Mouse (Mus musculus): ENCODE measurements around the gene Phf2. TPM values are rescaled to one million over a fixed set of nuclear protein-coding genes. Genes with fewer than 3 reads are reported as not detected.

Gene Phf2
- polyA plus RNA-seq (2015; fragmentation: Nextera tagmentation; extraction: Ambion mirVana), result 3.6 and 4.3 TPM in 2 replicates

DNA sequence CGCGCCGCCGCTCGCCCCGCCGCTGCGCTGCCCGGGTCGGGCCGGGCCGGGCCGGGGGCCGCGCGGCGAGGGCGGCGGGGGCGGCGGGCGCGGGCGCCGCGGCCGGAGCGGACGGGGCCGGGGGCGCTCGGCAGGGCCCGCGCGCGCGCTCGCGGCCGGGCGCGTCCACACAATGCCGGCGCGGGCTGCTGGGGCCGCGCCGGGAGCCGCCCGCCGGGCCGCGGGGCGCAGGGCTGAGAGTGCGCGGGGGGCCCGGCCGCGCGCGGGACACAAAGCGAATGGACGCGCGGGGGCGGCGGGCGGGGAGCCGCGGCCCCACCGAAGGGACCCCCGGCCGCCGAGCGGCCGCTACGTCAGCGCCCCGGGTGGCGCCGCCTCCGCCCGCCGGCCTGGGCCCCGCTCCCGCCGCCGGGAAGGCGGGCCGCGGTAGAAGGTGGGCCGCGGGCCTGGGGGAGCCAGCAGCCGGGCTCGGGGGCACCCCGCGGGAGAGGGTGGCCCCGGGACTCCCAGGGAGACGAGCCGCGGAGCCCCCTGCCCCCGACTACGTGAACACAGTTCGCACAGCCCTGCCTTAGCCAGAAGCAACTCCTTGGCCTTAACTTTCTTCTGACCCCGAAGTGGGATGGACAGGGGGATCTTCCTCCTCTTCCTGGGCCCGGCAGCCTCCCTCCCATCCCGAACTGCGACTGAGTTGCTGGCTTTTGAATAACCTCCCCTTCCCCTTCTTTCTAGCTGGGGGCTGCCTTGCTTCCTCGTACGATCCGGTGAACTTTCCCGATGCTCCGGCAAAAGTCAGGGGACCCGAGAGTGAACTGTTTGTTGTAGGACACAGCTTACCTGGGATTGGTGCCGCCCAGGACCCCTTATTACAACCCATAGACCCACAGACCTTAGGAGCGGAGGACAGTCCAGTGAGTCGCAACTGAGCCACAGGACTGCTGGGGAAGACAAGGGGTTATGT, at the start of gene Phf2:
TSS of gene Phf2 (minus strand) at position 349 of the 961 bp plus-strand sequence.
- H3K27ac ChIP-seq (replicated peaks), result peak within 1 kb of the TSS; percentile 86
- peaks cover 73% of the 10 kb centered on the region for H3K4me1 ChIP-seq
- no peaks in the 10 kb centered on the region for H3K27me3 ChIP-seq (replicated peaks)
- peak within 1 kb of the TSS; percentile 99 for H3K9ac ChIP-seq
- no peaks in the 10 kb centered on the region for H3K9me3 ChIP-seq
- H3K4me3 ChIP-seq, result peak within 1 kb of the TSS; percentile 94
- peaks cover 3% of the 10 kb centered on the region; the same call in 1 of the 2 replicates for H3K36me3 ChIP-seq
- peak within 1 kb of the TSS; percentile 90 for H3K4me2 ChIP-seq
- ATAC-seq (ENCODE audit: extremely low read depth, insufficient number of reproducible peaks, low FRiP score, low TSS enrichment), result peak; percentile 34; the same call in 1 of the 2 replicates
- WGBS, result under 1% methylated on average over 47 of the region's 117 CpGs

DNA sequence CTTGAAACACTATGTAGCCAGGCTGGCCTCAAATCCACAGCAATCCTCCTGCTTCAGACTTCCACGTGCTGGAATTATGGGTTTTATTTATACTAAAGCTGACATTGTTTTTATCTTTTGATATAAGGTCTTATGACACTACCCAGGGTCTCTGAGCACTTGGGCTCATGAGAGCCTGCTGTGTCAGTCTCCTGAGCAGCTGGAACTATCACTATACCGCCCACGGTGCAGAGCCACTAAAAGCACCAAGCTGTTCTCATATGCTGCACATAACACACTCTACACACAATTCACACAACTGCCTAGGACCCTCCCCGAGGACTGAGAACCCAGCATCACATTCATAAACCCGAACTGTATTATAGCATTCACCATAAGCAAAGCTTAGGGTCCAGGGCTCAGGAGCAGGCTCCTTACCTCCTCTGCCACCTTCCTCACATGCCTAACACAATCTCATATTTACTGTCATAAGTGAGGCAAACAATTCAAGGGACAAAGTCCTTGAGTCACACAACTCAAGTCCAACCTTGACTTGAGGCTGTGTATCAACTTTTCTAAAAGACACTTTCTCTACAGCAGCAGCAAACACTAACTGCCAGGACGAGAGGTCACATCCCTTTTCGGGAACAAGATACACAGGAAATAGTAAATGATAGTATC, 49.0 kb upstream of the Phf2 start:
- no peak for ATAC-seq (ENCODE audit: extremely low read depth, insufficient number of reproducible peaks, low FRiP score, low TSS enrichment)
- peaks cover 81% of the 10 kb centered on the region for H3K36me3 ChIP-seq

DNA sequence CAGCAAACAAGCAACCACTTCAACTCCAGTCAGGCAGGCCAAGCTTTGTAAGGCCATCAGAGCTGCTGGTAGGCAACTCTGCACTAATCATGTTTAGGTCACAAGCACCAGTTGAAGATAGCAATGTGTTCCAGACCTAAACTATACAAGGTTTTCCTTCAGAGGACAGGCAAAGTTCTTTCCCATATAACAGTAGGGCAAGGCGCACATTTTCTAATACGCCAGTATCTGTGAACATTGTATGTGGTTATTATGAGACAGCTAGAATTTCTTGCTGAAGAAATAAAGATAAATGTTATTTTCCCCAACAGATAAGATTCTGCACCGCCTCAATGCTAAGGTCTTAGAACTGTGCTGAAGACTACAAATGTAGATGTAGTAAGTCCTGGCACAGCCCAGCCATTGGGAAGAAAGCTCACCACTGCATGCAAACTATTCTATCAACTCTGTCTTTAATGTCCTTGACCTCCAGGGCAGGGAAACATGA, 46.2 kb upstream of the Phf2 start:
- Histone ChIP-seq H3K4me3 (no peak overlapping the region), H3K27ac (replicated peaks) (no peak overlapping the region), H3K9me3 (no peaks in the 10 kb centered on the region), H3K4me1 (peaks cover 43% of the 10 kb centered on the region), H3K27me3 (replicated peaks) (no peaks in the 10 kb centered on the region), H3K36me3 (peaks cover 90% of the 10 kb centered on the region), H3K9ac (no peak overlapping the region), H3K4me2 (no peak overlapping the region)
- 94% methylated on average over 3 of the region's 3 CpGs for WGBS
- ATAC-seq (ENCODE audit: extremely low read depth, insufficient number of reproducible peaks, low FRiP score, low TSS enrichment), result no peak

More for the DNA sequence above, 49.0 kb upstream of the Phf2 start:
- no peaks in the 10 kb centered on the region for H3K9me3 ChIP-seq
- peaks cover 50% of the 10 kb centered on the region for H3K4me1 ChIP-seq
- H3K4me3 ChIP-seq, result no peak overlapping the region
- H3K27me3 ChIP-seq (replicated peaks), result no peaks in the 10 kb centered on the region
- H3K4me2 ChIP-seq, result no peak overlapping the region
- H3K27ac ChIP-seq (replicated peaks), result no peak overlapping the region
- H3K9ac ChIP-seq, result no peak overlapping the region
- 71% methylated on average over 7 of the region's 7 CpGs for WGBS

DNA sequence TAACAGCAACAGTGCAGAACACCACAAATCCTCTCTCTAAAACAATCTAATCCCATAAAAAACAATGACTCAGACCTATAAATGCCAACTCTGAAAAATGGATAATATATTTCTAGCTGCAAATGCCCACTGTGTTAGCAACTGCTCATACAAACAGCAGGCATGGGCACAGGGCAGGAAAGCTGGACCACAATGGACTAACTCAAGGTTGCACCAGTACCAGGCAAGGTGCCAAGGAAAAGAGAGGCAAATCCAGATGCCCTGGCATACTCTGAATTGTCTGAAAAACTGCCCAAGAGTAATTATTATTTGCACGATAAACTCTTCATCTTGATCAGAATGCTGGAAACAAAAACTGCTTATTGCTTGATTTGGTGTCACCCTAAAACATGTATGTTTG, 42.8 kb upstream of the Phf2 start:
- Histone ChIP-seq H3K4me2 (no peak overlapping the region), H3K9ac (no peak overlapping the region), H3K4me3 (no peak overlapping the region), H3K9me3 (no peaks in the 10 kb centered on the region), H3K27me3 (replicated peaks) (no peaks in the 10 kb centered on the region), H3K4me1 (peaks cover 27% of the 10 kb centered on the region), H3K36me3 (peaks cover 86% of the 10 kb centered on the region), H3K27ac (replicated peaks) (no peak overlapping the region)
- ATAC-seq (ENCODE audit: extremely low read depth, insufficient number of reproducible peaks, low FRiP score, low TSS enrichment), result no peak
- WGBS, result 88% methylated on average over 1 of the region's 1 CpGs

DNA sequence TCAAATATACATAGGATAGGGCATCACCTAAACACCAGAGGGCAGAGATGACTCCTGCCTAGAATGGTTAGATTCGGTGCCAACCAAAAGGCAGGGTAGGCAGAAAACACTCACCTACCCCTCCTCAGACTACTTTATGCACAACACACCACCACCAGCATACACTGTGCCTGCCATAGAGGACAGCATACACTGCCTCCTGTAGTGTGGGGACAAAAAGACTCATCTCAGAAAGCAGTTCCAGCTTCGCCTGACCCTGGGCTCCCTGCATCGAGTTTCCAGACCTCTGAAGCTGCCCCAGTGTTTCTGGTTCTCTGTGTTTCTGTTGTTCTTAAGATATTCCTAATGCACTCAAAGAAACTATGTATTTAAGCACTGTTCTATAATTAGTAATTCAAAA, 42.2 kb upstream of the Phf2 start:
- ATAC-seq (ENCODE audit: extremely low read depth, insufficient number of reproducible peaks, low FRiP score, low TSS enrichment), result no peak
- H3K9me3 ChIP-seq, result no peaks in the 10 kb centered on the region
- H3K4me1 ChIP-seq, result peaks cover 27% of the 10 kb centered on the region
- H3K4me2 ChIP-seq, result no peak overlapping the region
- no peaks in the 10 kb centered on the region for H3K27me3 ChIP-seq (replicated peaks)
- 0 out of 2 replicates have a peak overlapping the region, but pooled peaks have one; percentile 24 for H3K27ac ChIP-seq (replicated peaks)
- no peak overlapping the region for H3K4me3 ChIP-seq
- no peak overlapping the region for H3K9ac ChIP-seq
- peaks cover 89% of the 10 kb centered on the region for H3K36me3 ChIP-seq
- 88% methylated on average over 3 of the region's 3 CpGs for WGBS

DNA sequence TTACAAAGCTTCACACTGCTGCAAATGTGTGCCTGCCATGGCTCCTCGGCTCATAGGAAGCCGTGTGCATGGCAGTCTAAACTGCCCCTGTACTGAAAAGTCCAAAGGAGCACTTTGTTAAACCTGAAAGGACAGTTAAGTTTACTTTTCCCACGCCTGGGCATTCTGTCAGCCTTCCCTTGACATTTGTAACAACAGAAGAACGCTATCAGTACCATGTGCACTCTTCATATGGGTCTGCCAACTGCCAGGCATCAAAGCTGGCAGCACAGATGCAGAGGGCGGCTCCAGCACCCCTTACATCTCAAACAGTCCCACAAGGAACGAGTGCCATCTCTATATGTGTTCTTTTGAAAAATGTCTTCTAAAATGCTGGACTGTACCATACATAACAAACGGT, 40.5 kb upstream of the Phf2 start:
- no peak for ATAC-seq (ENCODE audit: extremely low read depth, insufficient number of reproducible peaks, low FRiP score, low TSS enrichment)
- H3K4me3 ChIP-seq, result no peak overlapping the region
- no peak overlapping the region for H3K9ac ChIP-seq
- peaks cover 91% of the 10 kb centered on the region for H3K36me3 ChIP-seq
- H3K27me3 ChIP-seq (replicated peaks), result no peaks in the 10 kb centered on the region
- no peak overlapping the region for H3K27ac ChIP-seq (replicated peaks)
- no peaks in the 10 kb centered on the region for H3K9me3 ChIP-seq
- H3K4me1 ChIP-seq, result peaks cover 17% of the 10 kb centered on the region
- 89% methylated on average over 7 of the region's 7 CpGs for WGBS
- H3K4me2 ChIP-seq, result no peak overlapping the region

DNA sequence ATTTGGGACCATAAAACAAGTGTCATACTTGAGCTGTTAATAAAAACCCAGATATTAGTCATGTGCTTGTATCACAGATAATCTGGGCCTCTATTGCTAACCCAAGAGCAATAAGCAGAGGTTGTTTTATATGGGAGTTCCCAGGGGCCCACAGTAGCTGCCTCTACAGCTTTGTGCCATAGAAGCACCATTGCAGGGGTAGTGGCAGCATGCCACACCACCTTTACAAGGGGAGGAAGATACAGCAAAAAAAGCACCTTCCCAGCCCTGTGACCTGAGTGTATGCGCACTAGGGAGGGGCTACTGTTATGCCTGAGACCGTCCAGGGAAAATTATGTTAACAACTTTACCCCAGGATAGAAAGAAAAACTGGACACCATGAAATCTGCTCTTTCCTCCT, 34.5 kb upstream of the Phf2 start:
- Histone ChIP-seq H3K27me3 (replicated peaks) (no peaks in the 10 kb centered on the region), H3K9me3 (no peaks in the 10 kb centered on the region), H3K27ac (replicated peaks) (no peak overlapping the region), H3K4me1 (no peaks in the 10 kb centered on the region), H3K4me3 (no peak overlapping the region), H3K9ac (no peak overlapping the region), H3K4me2 (no peak overlapping the region), H3K36me3 (peaks cover 95% of the 10 kb centered on the region)
- 91% methylated on average over 2 of the region's 2 CpGs for WGBS
- ATAC-seq (ENCODE audit: extremely low read depth, insufficient number of reproducible peaks, low FRiP score, low TSS enrichment), result no peak

DNA sequence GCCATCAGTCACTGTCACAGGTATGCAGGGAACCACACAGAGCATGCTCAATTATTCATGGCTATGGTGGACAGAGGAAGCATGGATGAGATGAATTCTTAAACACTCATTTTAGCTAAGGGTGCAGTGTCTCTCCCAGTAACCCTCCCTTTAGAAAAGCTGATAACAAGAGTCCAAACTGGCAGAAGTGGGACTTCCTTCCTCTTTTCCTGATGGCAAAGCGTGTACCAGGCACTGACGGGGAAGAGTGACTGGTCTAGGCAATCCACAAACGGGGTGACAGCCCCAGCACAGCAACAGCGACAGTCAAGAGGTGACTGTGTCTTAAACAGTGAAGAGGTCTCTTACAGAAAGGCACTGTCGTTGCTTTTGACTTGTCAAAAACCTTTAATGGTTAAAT, 24.5 kb upstream of the Phf2 start:
- H3K9me3 ChIP-seq, result no peaks in the 10 kb centered on the region
- 86% methylated on average over 5 of the region's 5 CpGs for WGBS
- H3K4me3 ChIP-seq, result no peak overlapping the region
- H3K9ac ChIP-seq, result no peak overlapping the region
- no peaks in the 10 kb centered on the region for H3K27me3 ChIP-seq (replicated peaks)
- no peak overlapping the region for H3K4me2 ChIP-seq
- no peaks in the 10 kb centered on the region for H3K4me1 ChIP-seq
- ATAC-seq (ENCODE audit: extremely low read depth, insufficient number of reproducible peaks, low FRiP score, low TSS enrichment), result no peak
- H3K36me3 ChIP-seq, result peaks cover 91% of the 10 kb centered on the region
- no peak overlapping the region for H3K27ac ChIP-seq (replicated peaks)

DNA sequence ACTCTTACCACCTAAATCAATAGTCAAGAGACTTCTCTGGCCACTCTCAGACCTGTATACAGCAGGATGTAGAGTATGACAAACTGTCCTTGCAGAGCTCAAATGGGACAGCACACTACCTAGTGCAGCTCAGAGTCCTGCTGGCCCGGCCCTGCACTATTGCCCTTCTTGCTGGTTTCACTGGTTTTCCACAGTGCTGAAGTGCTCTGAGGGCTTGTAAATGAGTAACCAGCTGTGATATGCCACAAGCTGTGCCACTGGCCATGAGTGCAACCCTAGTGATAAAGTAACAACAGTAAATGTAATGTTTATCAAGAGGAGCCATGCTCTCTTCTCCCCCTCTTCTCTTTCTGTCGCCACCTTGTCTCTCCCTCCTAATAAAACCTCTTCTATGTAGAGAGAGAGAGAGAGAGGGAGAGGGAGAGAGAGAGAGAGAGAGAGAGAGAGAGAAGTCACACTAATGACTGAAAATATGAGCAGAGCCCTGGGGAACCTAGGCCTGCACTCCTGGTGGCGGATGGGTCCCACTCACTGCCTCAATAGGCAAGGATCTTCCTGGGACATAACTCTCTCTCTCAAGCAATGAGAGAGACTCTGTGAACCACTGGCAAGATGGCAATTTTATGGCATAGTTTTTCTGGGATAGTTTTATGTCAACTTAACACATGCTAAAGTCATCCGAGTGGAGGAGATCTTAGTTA, 19.5 kb upstream of the Phf2 start:
- Histone ChIP-seq H3K36me3 (peaks cover 95% of the 10 kb centered on the region), H3K4me3 (no peak overlapping the region), H3K27ac (replicated peaks) (no peak overlapping the region), H3K9ac (no peak overlapping the region), H3K4me1 (no peaks in the 10 kb centered on the region), H3K9me3 (no peaks in the 10 kb centered on the region), H3K4me2 (no peak overlapping the region), H3K27me3 (replicated peaks) (no peaks in the 10 kb centered on the region)
- ATAC-seq (ENCODE audit: extremely low read depth, insufficient number of reproducible peaks, low FRiP score, low TSS enrichment), result no peak
- WGBS, result 69% methylated on average over 4 of the region's 4 CpGs

DNA sequence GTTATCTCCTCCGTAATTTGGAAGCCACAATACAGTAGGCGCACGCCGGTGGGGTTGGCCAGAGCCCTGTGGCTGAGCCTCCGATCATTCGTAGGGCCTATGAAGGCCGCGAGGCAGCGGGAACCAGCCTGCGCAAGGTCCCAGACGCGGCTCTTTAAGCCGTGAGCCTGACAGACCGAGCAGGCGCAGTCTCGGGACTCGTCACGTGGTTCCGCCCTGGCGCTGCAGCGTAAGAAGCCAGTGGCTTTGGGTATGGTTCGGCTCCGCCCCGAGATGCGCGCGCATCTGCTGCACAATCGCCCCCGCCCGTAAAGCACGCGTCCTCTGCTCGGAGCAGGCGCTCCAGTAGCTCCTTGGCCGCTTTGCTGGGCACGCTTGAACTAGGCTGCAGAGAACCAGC, 7.6 kb upstream of the Phf2 start:
- H3K4me2 ChIP-seq, result peak overlapping the region; percentile 80
- peaks cover 46% of the 10 kb centered on the region for H3K36me3 ChIP-seq
- WGBS, result 2% methylated on average over 36 of the region's 36 CpGs
- H3K9me3 ChIP-seq, result no peaks in the 10 kb centered on the region
- H3K4me3 ChIP-seq, result peak overlapping the region; percentile 52
- H3K4me1 ChIP-seq, result peaks cover 30% of the 10 kb centered on the region
- H3K27me3 ChIP-seq (replicated peaks), result no peaks in the 10 kb centered on the region
- ATAC-seq (ENCODE audit: extremely low read depth, insufficient number of reproducible peaks, low FRiP score, low TSS enrichment), result peak; percentile 90
- H3K9ac ChIP-seq, result peak overlapping the region; percentile 89
- H3K27ac ChIP-seq (replicated peaks), result peak overlapping the region; percentile 90

DNA sequence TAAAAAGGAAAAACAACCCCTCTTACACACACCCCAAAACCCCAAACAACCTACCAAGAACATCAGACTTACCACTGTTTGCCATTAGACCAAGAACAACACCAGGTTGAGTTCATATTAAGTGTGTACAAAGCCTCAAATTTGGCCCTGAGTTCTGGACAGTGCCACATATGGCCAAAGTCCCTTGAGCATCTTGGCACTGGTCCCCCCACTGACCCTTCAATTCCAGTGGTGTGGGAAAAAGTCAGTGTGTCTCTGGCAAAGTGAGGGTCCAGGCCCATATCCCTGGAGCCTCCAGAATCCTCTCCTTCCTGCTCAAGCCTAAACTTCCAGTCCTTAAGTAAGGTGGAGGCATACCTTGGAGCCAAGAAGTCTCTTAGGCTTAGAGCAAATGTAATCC, 6.9 kb upstream of the Phf2 start:
- no peak for ATAC-seq (ENCODE audit: extremely low read depth, insufficient number of reproducible peaks, low FRiP score, low TSS enrichment)
- Histone ChIP-seq H3K27ac (replicated peaks) (peak overlapping the region; percentile 90), H3K27me3 (replicated peaks) (no peaks in the 10 kb centered on the region), H3K36me3 (peaks cover 41% of the 10 kb centered on the region), H3K4me2 (peak overlapping the region; percentile 80), H3K4me1 (peaks cover 35% of the 10 kb centered on the region), H3K9me3 (no peaks in the 10 kb centered on the region), H3K9ac (peak overlapping the region; percentile 89), H3K4me3 (peak overlapping the region; percentile 52)

All from heart, embryonic 13.5 days (tissue).